Mouse (Mus musculus): ENCODE measurements at regions not wholly inside any gene's neighbourhood (a gene's known extent, or its start where the extent isn't known, plus 50 kb on each side); places are given as distances from the start of the nearest gene placed in this dataset.

DNA sequence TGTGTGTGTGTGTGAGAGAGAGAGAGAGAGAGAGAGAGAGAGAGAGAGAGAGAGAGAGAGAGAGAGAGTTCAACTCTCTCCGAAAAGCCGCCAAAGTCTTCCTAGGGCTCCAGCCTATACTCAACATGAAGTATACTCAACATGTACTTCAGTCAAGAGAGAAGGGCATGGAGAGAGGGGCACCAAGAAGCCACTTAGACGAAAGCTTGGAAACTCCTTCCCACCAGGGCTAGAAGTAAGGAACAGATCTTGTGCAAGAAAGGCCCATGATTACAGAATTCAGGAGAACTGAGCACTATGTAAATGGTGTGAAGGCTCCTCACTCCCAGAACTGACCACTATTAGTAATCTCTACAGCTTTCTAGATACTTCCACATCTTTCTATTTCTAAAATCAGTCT is 467.4 kb upstream of the Hs6st1 start:
- no peak for DNase-seq

DNA sequence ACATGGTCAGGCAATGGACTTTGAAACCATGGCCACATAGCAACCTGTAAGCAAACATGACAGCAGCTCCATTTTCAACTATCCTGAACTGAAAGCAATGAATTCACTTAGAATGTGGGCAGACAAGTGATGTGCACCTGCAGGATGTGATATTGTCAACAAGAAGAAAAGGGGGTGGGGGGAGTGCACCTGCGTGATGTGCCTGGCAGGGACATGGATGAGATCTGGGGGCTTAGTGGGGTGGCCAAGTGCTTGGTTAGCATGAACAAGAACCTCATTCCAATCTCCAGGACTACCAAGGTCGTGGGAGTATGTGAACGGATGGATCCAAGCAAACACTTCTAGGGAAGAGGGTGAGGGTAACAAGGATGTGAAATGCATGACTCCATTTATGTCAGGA is 453.1 kb upstream of the Hs6st1 start:
- no peak for DNase-seq

- no peak for DNase-seq
Measured at GRCm38 (mm10) chr1:35619476-35619875, 448.7 kb upstream of the Hs6st1 start.

GRCm38 (mm10) chr1:35642595-35642994 is 425.6 kb upstream of the Hs6st1 start:
- DNase-seq, result no peak

DNA sequence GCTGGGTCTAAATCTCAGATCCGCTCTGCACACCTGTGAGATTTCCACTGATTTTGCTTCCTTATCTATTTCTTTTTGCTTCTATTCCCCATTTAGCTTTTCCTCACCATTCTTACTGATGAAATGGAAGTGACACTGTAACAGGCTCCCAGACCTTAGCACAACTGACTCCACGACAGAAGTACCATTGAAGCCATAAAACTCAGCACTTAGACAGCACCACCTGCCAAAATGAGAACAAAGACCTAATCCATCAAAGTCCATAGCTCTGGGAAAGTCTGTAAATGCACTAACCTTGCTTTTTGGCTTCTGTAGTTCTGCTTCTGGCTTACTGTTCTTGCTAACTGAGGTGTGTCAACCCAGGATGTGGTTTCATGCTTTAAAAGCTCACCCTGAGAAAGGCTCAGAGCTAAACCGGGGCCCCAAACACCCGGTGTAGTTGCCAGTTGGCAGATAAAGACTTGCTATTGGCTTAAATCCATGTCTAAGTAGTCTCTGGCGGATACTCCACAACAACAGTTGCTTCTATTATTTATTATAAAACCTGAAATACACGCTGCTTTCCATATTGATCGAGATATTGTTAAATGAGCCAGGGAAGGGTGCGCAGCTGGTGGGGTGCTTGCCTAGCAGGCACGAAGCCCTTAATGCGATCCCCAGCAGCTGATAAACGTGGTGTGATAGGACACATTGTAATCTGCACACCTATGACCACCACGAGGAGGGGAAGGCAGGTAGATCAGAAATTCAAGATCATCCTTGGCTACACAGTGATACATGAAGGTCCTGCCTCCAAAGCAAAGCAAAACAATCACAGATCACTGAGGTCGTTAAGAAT is 414.9 kb upstream of the Hs6st1 start:
- no peak for DNase-seq

DNA sequence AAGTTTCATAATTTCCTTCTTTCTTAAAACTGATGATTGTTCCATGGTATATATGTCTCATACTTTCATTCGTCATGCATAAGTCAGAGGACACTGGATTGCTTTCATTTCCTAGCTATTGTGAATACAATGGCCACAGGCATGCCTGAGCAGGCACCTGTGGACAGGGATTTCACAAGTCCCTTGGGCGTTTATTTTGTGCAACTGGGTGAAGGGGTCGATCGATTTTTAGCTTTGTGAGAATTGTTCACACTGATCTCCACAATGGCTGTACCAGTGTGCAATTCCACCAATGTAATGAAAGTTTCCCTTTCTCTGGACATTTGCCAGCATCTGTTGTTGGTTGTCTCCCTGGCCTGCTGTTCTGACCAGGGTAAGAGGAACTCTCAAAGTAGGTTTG is 405.2 kb upstream of the Hs6st1 start:
- DNase-seq, result no peak

DNA sequence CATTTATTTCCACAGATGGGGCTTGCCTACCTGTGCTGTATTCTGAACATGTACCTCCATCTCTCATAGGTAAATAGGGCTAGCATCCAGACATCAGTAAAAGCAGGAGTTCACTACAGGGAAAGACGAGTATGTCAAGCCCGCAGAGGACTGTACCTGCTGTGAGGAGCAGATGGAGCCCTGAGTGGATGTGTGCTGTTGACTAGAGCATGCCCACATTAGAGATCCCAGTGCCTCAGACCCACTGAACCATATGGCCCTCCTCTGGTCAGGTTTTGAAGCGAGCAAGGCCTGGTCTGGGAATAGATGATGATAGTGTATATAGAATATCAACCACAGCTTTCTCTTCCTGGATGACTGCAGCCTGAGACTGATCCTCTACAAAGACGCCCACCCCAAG is 394.7 kb upstream of the Hs6st1 start:
- no peak for DNase-seq

GRCm38 (mm10) chr1:35673992-35674391 is 394.2 kb upstream of the Hs6st1 start:
- DNase-seq, result no peak

DNA sequence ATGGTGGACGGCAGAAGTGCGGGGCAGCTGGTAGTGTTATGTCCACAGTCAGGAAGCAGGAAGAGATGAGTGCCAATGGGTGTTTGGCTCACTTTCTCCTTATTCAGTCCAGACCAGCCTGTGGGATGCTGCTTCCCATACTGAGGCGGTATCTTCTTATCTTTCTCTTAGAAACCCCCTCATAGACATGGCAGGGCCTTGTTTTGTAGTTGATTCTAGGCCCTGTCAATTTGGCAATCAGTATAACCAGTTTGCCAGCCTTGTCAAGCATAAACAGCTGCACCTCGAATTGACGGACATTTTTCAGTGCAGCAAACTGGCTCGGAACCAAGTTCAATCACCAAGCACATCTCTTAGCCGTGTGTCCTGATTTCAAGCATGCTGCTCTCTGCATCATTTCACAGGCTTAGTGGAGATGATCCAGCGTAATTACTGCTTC is 385.7 kb upstream of the Hs6st1 start:
- no peak for DNase-seq

- no peak for DNase-seq
Measured at GRCm38 (mm10) chr1:35685651-35686050, 382.5 kb upstream of the Hs6st1 start.

DNA sequence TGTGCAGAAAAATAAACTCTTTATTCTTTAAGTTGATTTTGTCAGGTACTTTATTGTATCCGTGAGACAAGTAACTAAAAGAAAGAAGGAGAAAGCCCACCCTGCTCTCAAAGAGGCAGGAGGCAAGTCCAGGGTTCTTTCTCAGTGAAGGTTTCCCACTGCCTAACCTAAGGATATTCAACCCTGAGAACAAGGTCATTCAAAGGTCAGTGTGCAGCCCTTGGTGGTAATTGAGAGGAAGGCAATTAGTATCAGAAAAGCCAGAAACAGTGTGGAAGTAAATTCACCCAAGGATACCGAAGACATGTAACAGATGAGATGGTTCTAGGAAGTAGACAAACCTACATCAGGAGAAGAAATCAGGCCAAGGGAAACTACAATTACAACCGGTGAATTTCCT is 373.9 kb upstream of the Hs6st1 start:
- DNase-seq, result no peak

DNA sequence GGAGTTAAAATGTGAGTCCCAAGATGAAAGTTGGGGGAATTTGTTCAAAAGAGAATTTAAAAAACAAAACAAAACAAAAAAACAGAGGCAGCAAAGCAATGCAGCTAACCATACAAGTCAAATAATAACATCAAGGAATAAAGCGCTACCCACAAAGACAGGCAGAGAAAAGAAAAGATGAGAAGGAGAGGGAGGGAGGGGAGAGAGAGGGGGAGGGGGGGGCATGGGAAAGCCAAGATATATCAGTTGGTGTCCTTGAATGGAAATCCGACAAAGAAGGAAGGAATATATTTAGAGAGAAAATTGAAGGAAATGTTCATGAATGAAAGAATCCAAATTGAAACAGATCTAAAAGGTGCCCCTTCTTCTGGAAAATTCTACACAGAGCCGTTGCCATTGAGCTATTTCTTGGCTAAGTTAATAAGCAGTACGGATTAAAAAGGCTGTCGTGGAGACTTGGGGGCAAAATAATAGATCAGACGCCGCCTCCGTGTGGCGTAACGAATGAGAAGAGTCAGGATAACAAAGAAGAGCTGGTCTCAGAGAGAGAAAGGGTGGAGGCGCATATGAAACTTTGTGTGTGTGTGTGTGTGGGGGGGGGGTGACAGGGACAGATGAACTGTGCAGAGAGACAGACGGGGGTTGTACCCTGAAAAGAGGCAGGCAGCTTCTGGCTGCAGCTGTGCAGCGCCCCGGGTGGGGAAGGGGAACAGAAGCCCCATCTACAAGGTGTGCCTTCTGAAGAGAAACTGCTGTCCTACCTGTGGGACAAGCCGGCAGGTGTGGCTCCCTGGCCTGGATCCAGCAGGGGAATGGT is 373.2 kb upstream of the Hs6st1 start:
- DNase-seq, result no peak

DNA sequence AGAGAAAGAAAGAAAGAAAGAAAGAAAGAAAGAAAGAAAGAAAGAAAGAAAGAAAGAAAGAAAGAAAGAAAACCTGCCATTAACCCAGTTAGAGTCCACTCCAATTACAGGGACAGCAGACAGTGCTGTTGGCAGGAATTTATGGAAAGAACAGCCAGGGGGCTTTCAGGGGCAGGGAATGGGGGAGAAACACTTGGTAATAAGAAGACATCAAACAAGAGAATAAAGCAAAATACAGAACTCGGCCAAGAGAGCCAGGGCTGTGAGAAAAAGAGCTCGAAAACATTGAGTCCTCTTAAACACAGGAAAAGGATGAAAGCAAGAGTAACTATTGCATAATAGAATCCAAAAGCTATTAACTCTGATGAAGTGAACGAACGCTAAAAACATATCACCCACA is 371.0 kb upstream of the Hs6st1 start:
- no peak for DNase-seq

DNA sequence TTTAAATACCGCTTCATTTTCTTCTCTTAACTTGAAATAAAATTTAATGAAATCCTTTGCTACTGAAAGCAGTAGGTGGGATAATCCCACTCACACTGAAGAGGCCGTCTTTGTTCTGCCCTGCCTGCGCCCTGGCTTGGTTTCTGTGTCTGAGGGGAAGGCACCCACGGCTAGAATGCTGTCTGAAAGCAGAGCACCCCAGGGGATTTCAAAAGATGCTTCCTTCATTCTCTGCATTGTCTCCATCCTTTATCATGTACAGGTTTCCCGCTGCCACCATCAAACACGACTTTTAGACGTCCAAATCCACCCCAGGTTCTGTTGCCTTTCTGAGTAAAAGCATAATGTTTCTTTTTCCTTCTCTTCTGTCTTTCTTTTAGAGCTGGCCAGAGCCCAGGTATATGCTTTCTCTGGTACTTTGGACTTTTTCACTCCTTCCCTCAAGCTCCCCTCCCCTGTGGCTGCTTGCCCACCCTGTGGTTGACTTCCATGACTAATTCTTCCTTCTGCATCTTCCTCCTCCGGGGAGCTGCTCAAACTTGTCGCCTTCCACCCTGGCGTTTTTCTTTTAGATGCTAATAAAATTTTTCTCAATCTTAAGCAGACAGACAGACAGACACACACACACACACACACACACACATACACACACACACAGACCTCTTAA is 370.2 kb upstream of the Hs6st1 start:
- no peak for DNase-seq

GRCm38 (mm10) chr1:35702585-35702984 is 365.6 kb upstream of the Hs6st1 start:
- DNase-seq, result no peak

DNA sequence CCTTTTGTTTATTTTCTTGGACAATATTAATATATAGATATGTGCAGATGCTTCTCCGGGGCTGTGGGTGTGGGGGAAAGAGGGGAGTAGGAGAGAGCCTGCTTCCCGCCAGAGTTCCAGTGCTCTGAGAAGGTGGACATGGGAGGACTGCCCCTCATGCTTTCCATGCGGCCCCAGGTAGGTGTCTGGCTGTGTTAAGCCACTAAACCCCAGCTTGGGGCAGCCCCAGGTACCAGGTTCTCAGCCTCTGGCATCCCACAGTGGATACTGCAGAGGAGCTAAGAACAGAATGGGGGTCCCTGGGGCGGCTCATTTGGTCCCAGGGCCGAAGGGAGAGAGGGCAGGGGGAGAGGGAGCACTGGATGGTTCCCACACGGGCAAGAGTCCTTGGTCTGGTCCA is 361.9 kb upstream of the Hs6st1 start:
- DNase-seq, result no peak

DNA sequence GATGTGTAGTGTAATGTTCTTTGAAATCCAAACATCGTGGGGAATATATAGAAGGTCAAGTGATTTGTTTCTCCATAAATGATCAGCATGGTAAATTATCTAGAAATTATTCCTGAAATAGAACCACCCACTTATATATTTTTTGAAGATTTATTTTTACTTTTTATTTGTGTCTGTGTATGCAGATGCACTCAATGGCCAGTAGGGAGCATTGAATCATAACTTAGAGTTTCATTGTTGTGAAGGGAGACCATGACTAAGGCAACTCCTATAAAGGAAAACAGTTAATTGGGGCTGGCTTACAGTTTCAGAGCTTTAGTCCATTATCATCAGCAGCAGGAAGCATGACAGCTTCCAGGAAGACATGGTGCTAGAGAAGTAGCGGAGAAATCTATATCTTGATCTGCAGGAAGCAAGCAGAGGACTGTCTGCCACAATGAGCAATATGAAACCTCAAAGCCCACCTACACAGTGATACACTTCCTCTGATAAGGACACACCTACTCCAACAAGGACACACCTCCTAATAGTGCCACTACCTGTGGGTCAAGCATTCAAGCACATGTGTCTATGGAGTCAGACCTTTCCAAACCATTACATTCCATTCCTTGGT is 359.9 kb upstream of the Hs6st1 start:
- DNase-seq, result no peak

DNA sequence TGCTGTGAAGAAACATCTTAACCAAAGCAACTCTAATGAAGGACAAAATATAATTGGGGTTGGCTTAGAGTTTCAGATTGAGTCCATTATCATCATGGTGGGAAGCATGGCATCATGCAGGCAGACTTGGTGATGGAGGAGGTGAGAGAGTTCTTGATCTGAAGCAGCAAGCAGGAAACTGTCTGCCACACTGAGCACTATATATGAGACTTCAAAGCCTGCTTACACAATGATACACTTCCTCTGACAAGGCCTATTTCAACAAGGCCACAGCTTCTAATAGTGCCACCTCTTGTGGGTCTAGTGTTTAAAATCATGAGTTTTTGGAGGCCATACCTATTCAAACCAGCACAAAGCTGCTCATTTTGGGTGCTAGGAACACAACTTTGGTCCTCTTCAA is 359.0 kb upstream of the Hs6st1 start:
- no peak for DNase-seq

DNA sequence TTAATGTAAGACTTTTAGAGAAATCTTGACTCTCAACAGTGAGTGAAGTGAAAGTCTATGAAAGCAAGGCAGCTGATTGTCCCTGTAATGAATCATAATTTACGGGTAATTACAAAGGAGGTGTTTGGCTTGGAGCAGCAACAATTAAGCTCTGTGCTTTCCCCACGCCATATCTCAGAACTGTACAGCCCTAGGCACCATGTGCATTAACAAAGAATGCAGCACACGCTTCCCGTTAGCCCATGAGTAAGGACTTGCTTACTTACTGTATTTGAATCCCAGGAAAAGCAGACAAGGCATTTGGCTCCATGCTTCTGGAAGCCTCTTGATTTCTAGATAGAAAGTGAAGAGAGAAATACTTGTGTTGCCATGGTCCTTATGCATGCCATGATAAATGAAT is 354.2 kb upstream of the Hs6st1 start:
- DNase-seq, result no peak

- no peak for DNase-seq
Measured at GRCm38 (mm10) chr1:35715931-35716330, 352.3 kb upstream of the Hs6st1 start.

DNA sequence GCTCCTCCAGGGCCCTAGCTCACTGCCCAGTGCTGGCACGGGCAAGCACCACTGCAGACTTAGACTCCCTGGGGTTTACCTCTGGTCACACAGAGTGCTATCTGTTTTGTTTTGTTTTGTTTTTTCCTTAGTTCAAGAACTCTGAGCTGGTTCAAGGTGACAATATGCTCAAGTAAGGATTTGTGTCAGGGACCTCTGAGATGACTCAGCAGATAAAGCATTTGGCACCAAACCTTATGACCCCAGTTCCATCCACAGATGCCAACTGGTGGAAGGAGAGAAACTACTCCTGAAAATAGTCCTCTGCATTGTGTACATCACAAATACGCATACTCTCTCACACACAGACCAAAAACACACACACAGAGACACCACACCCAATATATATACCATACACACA is 351.0 kb upstream of the Hs6st1 start:
- no peak for DNase-seq

- DNase-seq, result no peak
Measured at GRCm38 (mm10) chr1:35717659-35718058, 350.5 kb upstream of the Hs6st1 start.

DNA sequence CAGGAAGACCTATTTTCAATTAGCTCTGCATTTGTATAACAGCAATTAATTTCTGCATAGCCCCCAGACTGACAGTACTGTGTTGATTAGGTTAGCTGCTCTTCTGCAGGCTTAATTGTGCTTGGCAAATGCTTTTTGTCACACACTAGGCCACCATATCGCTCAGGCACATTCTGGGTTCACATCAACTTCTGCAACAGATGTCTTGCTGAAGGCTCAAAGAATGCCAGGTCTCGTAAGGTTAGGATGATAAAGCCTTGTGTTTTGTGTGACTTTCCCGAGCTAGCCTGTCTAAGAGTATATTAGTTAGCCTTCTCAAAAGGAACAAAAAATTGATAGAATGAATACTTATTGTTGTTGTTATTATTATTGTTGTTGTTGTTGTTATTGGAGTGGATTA is 348.1 kb upstream of the Hs6st1 start:
- no peak for DNase-seq
